Mouse (Mus musculus) liver (tissue): ENCODE measurements at regions not wholly inside any gene's neighbourhood (a gene's known extent, or its start where the extent isn't known, plus 50 kb on each side); places are given as distances from the start of the nearest gene placed in this dataset.

ENCODE experiments used
- DNase-seq: peaks from one replicate; pipeline ENCODE4 v3.0.0-alpha.2; 2020; ENCODE audit warnings: mixed read lengths

DNA sequence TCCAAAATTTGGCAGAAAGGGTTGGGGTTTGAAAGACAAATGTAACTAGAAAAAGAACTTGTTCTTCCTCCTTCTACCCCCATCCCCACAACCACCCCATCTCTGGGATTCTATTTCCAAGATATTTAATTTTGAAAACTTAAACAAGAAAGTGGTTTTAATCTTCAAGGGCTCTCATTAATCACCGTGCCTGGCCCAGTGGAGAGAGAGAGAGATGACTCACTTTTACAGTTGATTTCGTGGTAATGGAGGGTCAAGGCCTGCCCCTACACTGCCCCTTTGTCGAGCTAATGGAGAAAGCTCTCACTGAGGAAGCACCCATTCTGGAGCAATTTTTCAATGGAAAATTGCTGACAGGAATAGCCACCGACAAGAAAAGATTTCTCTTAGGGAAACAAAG, 247.9 kb downstream of the Gm10260 start:
- DNase-seq = no peak

DNA sequence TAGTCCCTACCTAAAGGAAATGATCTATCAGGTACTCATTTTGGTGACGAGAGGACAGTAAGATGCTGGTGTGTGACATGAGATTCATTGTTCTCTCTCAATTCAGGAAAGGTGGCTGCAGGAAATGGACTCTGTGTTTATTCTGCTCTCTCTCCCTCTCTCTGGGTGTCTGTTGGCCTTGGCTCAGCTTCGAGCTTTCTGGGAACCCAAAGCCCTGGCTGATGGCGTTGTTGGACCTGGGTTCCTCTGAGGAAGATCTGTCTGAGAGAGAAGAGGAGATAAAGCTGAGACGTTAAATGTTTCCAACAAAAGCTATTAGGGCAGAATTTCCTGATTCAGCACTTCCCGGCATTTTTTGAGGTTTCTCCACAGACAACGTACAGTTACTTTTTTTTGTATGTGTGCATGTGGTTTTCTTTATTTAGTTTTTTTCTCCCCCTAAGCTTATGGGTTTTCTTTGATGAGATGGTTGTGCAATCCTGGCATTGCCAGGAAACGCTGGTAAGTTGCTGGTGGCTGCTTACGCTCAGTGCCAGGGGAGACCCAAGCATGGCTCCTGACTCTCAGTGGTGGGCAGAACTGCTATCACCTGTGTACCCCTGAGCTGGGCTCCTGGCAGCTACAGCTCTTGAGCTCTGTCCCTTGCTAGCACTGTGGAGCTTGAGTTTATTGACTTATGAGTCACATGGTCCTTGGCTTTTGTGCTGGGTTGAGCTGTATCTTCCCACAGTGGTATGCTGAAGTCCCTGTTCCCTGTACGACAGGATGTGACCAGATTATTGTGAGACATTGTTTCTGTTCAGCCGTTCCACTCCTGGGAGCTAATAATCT, 249.8 kb downstream of the Gm10260 start:
- DNase-seq = no peak

- no peak for DNase-seq
These were observed 255.5 kb downstream of the Gm10260 start for GRCm38 (mm10) chr13:97504949-97505348.

- DNase-seq = no peak
These were observed 256.3 kb downstream of the Gm10260 start for GRCm38 (mm10) chr13:97503955-97504739.

- no peak for DNase-seq
These were observed 257.0 kb downstream of the Gm10260 start for GRCm38 (mm10) chr13:97503391-97503790.

DNA sequence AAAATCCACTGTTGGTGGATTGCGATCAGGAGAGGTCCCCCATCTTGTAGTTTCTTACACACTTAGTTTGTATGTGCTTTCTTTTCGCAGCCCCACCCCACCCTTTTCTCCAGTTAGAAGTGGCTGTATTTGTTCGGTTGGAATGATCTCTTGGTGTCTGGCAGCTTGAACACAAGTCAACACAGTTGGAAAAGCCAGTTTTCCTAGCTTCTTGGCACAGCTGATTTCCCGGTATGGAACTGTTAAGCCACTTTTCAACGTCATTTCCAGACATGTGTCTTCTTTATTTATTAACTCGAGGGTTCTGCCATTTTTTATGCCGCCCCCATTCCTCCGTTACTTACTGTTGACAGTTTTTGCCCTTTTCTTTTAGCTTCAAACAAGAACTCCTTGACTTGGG, 259.2 kb downstream of the Enc1 start:
- DNase-seq = no peak

GRCm38 (mm10) chr13:97498981-97499380, 258.1 kb downstream of the Enc1 start:
- DNase-seq = no peak

DNA sequence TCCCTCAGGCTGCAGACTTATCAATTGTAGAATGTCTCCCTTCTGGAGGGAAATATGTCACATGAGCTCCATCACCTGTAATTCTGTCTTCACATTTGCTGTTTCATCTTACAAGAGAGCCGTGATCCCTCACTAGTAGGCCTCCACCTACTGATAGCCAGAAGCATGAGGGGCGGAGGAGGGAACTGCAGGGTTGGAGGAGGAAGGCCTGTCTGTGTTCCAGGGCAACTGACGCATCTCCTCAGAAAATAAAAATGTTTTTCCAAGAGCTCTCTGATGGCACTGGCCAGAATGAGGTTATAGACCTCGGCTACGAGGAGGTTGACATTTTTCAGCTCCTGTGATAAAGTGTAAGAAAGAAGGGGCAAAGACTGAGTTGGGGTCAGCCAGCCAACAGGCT, 257.0 kb downstream of the Enc1 start:
- no peak for DNase-seq

DNA sequence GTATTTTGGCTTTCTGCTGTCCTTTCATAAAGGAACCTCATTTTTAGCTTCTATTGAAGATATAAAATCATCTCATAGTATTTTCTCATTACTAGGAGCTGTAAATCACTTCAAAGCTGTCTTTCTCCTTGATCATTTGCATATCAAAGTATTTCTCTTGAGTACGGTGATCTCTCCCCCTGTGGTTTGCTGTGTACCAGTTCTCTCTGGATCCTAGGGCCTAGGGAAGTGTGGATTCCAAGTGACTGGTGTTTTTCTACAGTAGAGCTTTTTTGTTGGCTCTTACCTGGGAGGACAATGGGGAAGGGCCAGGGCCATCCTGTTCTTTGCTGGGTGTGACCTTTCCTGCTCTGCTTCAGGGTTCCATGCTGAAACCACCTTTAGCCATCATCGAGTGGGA, 253.9 kb downstream of the Enc1 start:
- DNase-seq = no peak

- DNase-seq = no peak
These were observed 252.9 kb downstream of the Enc1 start for GRCm38 (mm10) chr13:97493836-97494235.

DNA sequence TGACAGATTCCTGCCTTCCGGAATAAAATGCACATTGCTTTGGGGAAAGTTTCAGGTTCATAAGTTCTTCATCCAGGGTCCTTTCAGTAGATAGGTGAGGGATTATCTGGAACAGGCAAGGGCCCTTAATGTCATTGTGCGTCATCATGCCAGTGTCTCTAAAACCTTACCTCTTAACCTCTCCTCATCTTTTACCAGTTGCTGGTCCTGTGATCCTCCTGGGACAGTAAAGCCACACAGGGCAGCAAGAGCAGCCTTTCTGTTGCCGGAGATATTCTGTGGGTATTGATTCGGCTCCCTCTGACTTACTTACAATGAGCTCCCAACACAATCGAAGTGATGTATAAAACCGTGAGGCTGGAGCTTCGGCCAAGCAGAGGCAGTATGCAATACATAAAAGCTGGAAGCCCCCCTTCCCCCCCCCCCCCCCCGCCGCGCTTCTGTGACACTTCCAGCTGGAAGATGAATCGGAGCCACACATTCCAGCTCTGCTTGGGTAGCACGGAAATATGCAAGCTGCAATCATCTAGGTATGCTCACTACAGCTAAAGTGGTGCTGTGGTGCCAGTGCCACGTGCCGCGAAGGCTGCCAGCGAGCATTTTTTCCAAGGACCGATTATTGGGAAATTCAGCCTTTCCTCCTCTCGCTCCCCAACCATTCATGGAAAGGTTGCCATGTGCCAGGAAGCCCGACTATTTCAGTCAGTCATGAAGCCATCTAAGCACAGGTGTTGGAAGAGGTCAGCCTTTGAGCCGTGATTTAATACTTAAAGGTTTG, 252.2 kb downstream of the Enc1 start:
- DNase-seq = no peak

GRCm38 (mm10) chr13:97491865-97492847, 251.3 kb downstream of the Enc1 start:
- no peak for DNase-seq

GRCm38 (mm10) chr13:97490131-97490530, 249.2 kb downstream of the Enc1 start:
- no peak for DNase-seq

- no peak for DNase-seq
These were observed 248.8 kb downstream of the Enc1 start for GRCm38 (mm10) chr13:97489721-97490120.

GRCm38 (mm10) chr13:97489029-97489428, 248.1 kb downstream of the Enc1 start:
- DNase-seq = no peak

- DNase-seq = no peak
These were observed 247.6 kb downstream of the Enc1 start for GRCm38 (mm10) chr13:97488518-97488917.

DNA sequence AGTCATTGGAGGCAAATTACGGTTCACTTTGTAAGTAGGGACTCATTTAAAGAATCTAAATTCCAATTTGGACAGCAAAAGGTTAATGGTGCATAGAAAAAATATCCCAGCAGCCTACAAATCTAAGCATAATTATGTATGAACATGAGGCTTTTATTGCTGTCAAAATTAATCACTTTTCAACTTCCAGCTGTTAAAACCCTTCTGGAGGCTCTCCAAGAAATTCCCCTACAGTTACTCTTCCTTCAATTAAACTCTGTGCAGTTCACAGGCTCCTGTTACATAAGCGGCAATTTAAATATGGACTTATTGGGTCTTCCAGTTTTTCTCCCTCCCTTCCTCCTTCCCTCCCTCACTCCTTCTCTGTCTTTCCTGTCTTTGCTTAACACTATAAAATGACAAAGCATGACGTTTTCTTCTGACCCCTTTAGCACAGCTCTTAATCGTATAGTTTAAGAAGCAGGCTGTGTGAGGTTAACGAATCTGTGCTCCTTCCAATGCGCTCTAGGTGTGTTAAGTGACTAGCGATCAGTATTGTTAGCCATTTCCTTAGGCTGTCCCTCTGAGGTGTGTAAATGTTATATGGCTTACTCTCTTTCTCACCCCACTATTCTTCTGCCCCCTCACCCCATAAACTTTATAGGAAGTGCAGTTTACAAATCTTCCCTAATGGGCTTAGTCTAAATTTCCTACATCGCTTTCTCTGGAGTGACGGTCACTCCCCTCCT, 247.0 kb downstream of the Enc1 start:
- no peak for DNase-seq

GRCm38 (mm10) chr13:97486490-97486889, 245.6 kb downstream of the Enc1 start:
- DNase-seq = no peak

- DNase-seq = no peak
These were observed 245.0 kb downstream of the Enc1 start for GRCm38 (mm10) chr13:97485886-97486285.

- no peak for DNase-seq
These were observed 244.1 kb downstream of the Enc1 start for GRCm38 (mm10) chr13:97484808-97485545.

DNA sequence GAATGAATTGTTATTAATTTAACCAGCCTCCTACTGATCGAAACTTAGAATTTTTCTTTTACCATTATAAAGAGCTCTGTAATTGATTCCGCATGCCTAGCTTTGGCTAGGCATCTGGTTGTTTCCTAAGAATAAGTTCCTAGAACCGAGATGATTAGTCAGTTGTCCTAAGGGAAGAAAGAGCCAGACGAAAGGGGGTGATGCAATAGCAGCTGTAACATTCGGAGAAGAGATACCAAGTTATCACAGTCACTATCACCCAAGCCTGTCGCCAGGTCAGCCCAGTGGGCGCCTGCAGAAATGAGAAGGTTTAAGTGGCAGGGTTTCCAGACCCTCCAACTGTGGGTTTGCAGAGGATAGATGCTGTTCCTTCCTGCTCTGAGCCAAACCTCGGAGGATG, 242.8 kb downstream of the Enc1 start:
- no peak for DNase-seq
